Mouse (Mus musculus) testis, adult 2 months (tissue): ENCODE results near the gene Fam57a.

ENCODE experiments used
- CTCF ChIP-seq: fragments of 200-500 bp; IDR thresholded peaks from 2 replicates; pipeline ENCODE4 v1.5.1; 2012; ENCODE audit warnings: low read depth, mild to moderate bottlenecking, inconsistent platforms, low read length, moderate library complexity; ENCODE audit not compliant: control insufficient read depth, insufficient read depth, insufficient replicate concordance
- POLR2A ChIP-seq: fragments of 200-500 bp; IDR thresholded peaks from 2 replicates; pipeline ENCODE4 v1.6.1; 2012; ENCODE audit warnings: low read depth, mild to moderate bottlenecking, inconsistent platforms, low read length, moderate library complexity; ENCODE audit not compliant: control insufficient read depth

- TF ChIP-seq CTCF (no peak), POLR2A (no peak)
Observed at GRCm38 (mm10) chr11:76210228-76210985, 30.9 kb downstream of the Fam57a start.
